In the genomic region with DNA sequence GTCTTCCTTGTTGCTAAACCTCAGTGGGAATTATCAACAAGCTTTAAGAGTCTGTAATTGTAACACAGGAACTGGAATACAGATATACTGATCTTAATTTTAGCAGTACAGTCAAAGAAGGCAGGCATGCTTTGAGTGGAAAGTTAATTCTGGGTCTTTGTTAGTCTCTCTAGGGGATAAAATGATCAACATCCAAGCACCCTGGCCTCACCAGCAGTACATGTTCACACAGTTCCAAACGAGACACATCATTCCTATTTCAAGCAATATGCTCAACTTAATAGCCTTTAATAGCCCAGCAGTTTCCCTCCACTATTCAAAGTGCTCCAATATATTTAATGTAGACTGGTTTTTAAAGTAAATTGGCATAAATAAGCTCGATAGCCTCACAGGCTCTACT, we compare ENCODE assay signal across 21 mouse cellular contexts.
DNase-seq lines count a peak whose midpoint lies in the region; ATAC-seq lines count a peak whose summit lies in the region.
"Had no signal": no experiment of that assay in that cellular context is flagged by ENCODE, and none has a peak within 500 bp of the region (broad histone marks: within the 10 kb centered on the region; RNA-seq: fewer than 3 reads in every experiment).

No protein-coding gene starts in this region.

- no peaks in the 10 kb centered on the region for H3K27me3 ChIP-seq in heart, embryonic 13.5 days (replicated peaks)
- H3K27me3 ChIP-seq in heart, embryonic 16.5 days (ENCODE audit: control insufficient read depth, insufficient read depth, low read length) = no peaks in the 10 kb centered on the region
- H3K27me3 ChIP-seq: embryonic facial prominence, embryonic 13.5 days; embryonic facial prominence, embryonic 15.5 days; forebrain, embryonic 12.5 days had no signal

- DNase-seq in heart, postnatal 14 days = no peak
- DNase-seq in heart, adult 9 months (ENCODE audit: low spot score in 2 of 2) = no peak
- DNase-seq: adrenal gland, adult 2 months; adrenal gland, postnatal 10 days; adrenal gland, postnatal 25 days; cerebellum, adult 11 months; cerebellum, adult 18-20 months; cerebellum, adult 8-10 months; cerebellum, adult 9-11 months; cerebellum, postnatal 14 days; cerebellum, postnatal 36 days; embryo, embryonic 11 days had no signal

- intact Hi-C loops in heart, postnatal 14 days (cut with DNase I) = no loop called here

- no peak for ATAC-seq in heart, embryonic 13.5 days (ENCODE audit: extremely low read depth, insufficient number of reproducible peaks, low FRiP score, low TSS enrichment)
- ATAC-seq in heart, embryonic 16.5 days (replicated peaks; ENCODE audit: extremely low read depth, insufficient read depth, low FRiP score) = 0 out of 2 replicates have a peak, but pooled peaks have one; percentile 63
- ATAC-seq: forebrain, embryonic 14.5 days; forebrain, embryonic 16.5 days had no signal

- H3K36me3 ChIP-seq in heart, embryonic 13.5 days = no peaks in the 10 kb centered on the region
- no peaks in the 10 kb centered on the region for H3K36me3 ChIP-seq in heart, embryonic 16.5 days (ENCODE audit: control insufficient read depth, insufficient read depth)
- H3K36me3 ChIP-seq: embryonic facial prominence, embryonic 13.5 days; embryonic facial prominence, embryonic 15.5 days; forebrain, embryonic 10.5 days; forebrain, embryonic 12.5 days had no signal

- H3K4me2 ChIP-seq in heart, embryonic 13.5 days = no peak overlapping the region
- H3K4me2 ChIP-seq in heart, embryonic 16.5 days (ENCODE audit: low read depth, low read length) = no peak overlapping the region
- H3K4me2 ChIP-seq: embryonic facial prominence, embryonic 13.5 days; embryonic facial prominence, embryonic 15.5 days; forebrain, embryonic 12.5 days had no signal

- no peak overlapping the region for H3K9ac ChIP-seq in heart, embryonic 13.5 days
- no peak overlapping the region for H3K9ac ChIP-seq in heart, embryonic 16.5 days (ENCODE audit: low read length)
- H3K9ac ChIP-seq: embryonic facial prominence, embryonic 13.5 days; embryonic facial prominence, embryonic 15.5 days; forebrain, embryonic 12.5 days had no signal

- peak overlapping the region; percentile 32; the same call in 1 of the 2 replicates for H3K27ac ChIP-seq in heart, embryonic 13.5 days (replicated peaks)
- peak overlapping the region; percentile 3; the same call in 1 of the 2 replicates for H3K27ac ChIP-seq in heart, embryonic 16.5 days (ENCODE audit: low read length)
- H3K27ac ChIP-seq: embryonic facial prominence, embryonic 13.5 days; embryonic facial prominence, embryonic 15.5 days; forebrain, embryonic 10.5 days; forebrain, embryonic 12.5 days had no signal

- H3K4me3 ChIP-seq in heart, embryonic 13.5 days = no peak overlapping the region
- H3K4me3 ChIP-seq in heart, embryonic 16.5 days (ENCODE audit: low read length) = no peak overlapping the region
- H3K4me3 ChIP-seq: embryonic facial prominence, embryonic 13.5 days; embryonic facial prominence, embryonic 15.5 days; erythroblast, embryonic 14.5 days; forebrain, embryonic 10.5 days; forebrain, embryonic 12.5 days had no signal

- H3K4me1 ChIP-seq in heart, embryonic 13.5 days = peaks cover 7% of the 10 kb centered on the region; the same call in 1 of the 2 replicates
- H3K4me1 ChIP-seq in heart, embryonic 16.5 days (ENCODE audit: control insufficient read depth, insufficient read depth, low read length) = peaks cover 5% of the 10 kb centered on the region
- H3K4me1 ChIP-seq: embryonic facial prominence, embryonic 13.5 days; embryonic facial prominence, embryonic 15.5 days; forebrain, embryonic 10.5 days; forebrain, embryonic 12.5 days had no signal

- no peaks in the 10 kb centered on the region for H3K9me3 ChIP-seq in heart, embryonic 13.5 days
- no peaks in the 10 kb centered on the region for H3K9me3 ChIP-seq in heart, embryonic 16.5 days (replicated peaks; ENCODE audit: control insufficient read depth, low read length)
- H3K9me3 ChIP-seq: embryonic facial prominence, embryonic 13.5 days; embryonic facial prominence, embryonic 15.5 days; forebrain, embryonic 10.5 days; forebrain, embryonic 12.5 days had no signal

- WGBS in heart, embryonic 13.5 days = 68% methylated on average over 2 of the region's 2 CpGs
- 63% methylated on average over 2 of the region's 2 CpGs for WGBS in heart, embryonic 16.5 days
